Mouse (Mus musculus) kidney, adult 2 months (tissue): ENCODE data around the gene Fdx1l.

Source experiments
- CTCF ChIP-seq: fragments of 200-500 bp; conservative IDR thresholded peaks from 2 replicates; pipeline ENCODE4 v1.5.1; 2011; ENCODE audit warnings: low read depth, mild to moderate bottlenecking, control low read depth, low read length, moderate library complexity, mixed read lengths; ENCODE audit not compliant: insufficient read depth, insufficient read length
- POLR2A ChIP-seq: fragments of 200-500 bp; IDR thresholded peaks from one replicate; pipeline ENCODE4 v1.6.1; 2011; ENCODE audit warnings: low read depth, low read length, control low read depth

DNA sequence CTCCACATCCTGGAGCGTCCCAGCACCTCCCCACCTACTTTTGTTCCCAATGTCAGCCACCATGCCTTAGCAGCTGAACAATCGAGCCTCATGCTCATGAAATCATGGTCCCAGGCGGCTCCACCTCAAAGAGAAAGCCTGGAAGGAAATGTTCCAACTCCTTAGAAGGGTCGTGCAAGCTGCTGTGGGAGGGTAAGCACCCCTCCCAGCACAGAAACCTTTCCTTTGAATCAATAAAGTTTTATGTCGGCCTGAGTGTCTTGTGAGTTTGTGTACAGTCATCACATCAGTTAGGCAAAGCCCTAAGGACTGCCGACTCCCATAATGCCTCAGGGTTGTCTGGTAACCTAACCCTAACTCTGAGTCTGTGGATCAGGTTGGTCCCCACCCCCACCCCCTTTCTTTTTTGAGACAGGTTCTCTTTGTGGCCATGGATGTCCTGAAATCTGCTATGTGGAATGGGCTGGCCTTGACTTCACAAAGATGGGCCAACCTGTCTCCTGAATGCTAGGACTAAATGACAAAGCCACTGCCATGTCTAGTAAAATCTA, 44.8 kb downstream of the Fdx1l start:
- no peak for TF ChIP-seq CTCF
- TF ChIP-seq POLR2A, result no peak
